Mouse (Mus musculus) midbrain, embryonic 16.5 days (tissue): ENCODE measurements around the gene Gm28102. TPM values are rescaled to one million over a fixed set of nuclear protein-coding genes. Genes with fewer than 3 reads are reported as not detected.
"Not testable (repeated sequence)": the region's sequence is repeated elsewhere in the genome, so short reads cannot be mapped to it uniquely, and the experiment has no call there.

Experiments used
- ATAC-seq: fragments of 200-750 bp; cut with Nextera tagmentation; 2 replicates; pipeline ENCODE4 v1.8.0; 2017; ENCODE audit warnings: moderate TSS enrichment
- H3K27ac ChIP-seq: fragments of 300-500 bp; sonication (generic); 2 replicates; pipeline ENCODE4 v1.5.1; 2014; ENCODE audit warnings: mild to moderate bottlenecking, low read length, mixed read lengths
- H3K27me3 ChIP-seq: fragments of 300-500 bp; sonication (generic); 2 replicates; pipeline ENCODE4 v1.6.1; 2014; ENCODE audit warnings: low read depth, low read length, mixed read lengths; ENCODE audit not compliant: control insufficient read depth, insufficient read depth
- H3K36me3 ChIP-seq: fragments of 300-500 bp; sonication (generic); 2 replicates; pipeline ENCODE4 v1.6.1; 2014; ENCODE audit warnings: mild to moderate bottlenecking, low read length, moderate library complexity, mixed read lengths; ENCODE audit not compliant: control insufficient read depth, insufficient read depth
- H3K4me1 ChIP-seq: fragments of 300-500 bp; sonication (generic); 2 replicates; pipeline ENCODE4 v1.6.1; 2014; ENCODE audit warnings: mild to moderate bottlenecking, low read length, mixed read lengths; ENCODE audit not compliant: control insufficient read depth, insufficient read depth
- H3K4me2 ChIP-seq: fragments of 300-500 bp; sonication (generic); 2 replicates; pipeline ENCODE4 v1.6.1; 2014; ENCODE audit warnings: mild to moderate bottlenecking, low read length, mixed read lengths
- H3K4me3 ChIP-seq: fragments of 300-500 bp; sonication (generic); 2 replicates; pipeline ENCODE4 v1.5.1; 2014; ENCODE audit warnings: low read depth, mild to moderate bottlenecking, low read length, moderate library complexity, mixed read lengths
- H3K9ac ChIP-seq: fragments of 300-500 bp; sonication (generic); 2 replicates; pipeline ENCODE4 v1.6.1; 2014; ENCODE audit warnings: low read depth, low read length, mixed read lengths
- H3K9me3 ChIP-seq: fragments of 300-500 bp; sonication (generic); replicated peaks from 2 replicates; pipeline ENCODE4 v1.6.1; 2014; ENCODE audit warnings: mild to moderate bottlenecking, low read length, mixed read lengths; ENCODE audit not compliant: control insufficient read depth, poor library complexity, severe bottlenecking
- WGBS: fragments of 180-500 bp; shearing (Covaris S2); extraction: QIAGEN DNeasy Blood & Tissue Kit; methylation state at CpG from one replicate; pipeline ENCODE4 v1.1.7; 2014; 5-methylcytosine and 5-hydroxymethylcytosine counted together
- polyA plus RNA-seq: library from polyadenylated mRNA; unstranded; fragments of >200 nt; fragmentation: Nextera tagmentation; extraction: Ambion mirVana; gene quantifications from 2 replicates; pipeline ENCODE4 v1.2.1, GENCODE M21; 2015

Gm28102 gene
- polyA plus RNA-seq: not detected in 2 replicates

DNA sequence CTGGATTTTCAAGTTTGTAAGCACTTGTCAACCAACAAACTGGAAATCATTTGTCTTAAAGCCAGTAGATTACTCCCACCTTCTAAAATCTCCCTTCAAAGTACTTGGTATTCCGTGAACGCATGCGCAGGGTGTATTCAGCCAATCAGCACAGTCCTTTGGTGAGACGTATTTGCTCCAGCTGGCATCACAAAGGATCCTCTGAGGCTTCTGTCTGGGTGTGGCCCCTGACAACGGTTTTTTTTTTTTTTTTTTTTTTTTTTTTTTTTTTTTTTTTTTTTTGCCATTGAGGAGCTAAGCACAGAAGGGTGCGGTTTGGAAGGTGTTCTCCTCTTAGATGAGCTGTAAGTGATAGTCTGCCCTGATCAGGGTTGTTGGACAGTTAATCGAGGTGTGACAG, at the start of gene Gm28102:
TSS of gene Gm28102 (plus strand) at position 301 of the 400 bp plus-strand sequence.
- no CpG with 5 or more reads among the region's 7 CpGs for WGBS
- ATAC-seq, H3K4me3 ChIP-seq, H3K9ac ChIP-seq, H3K27ac ChIP-seq, H3K4me2 ChIP-seq, H3K27me3 ChIP-seq, H3K4me1 ChIP-seq, H3K36me3 ChIP-seq, H3K9me3 ChIP-seq: not testable (repeated sequence)
